Mouse (Mus musculus) bone marrow, adult 2 months (tissue): ENCODE measurements around the gene Trappc2.

Experiments
- CTCF ChIP-seq: fragments of 200-500 bp; IDR thresholded peaks from 2 replicates; pipeline ENCODE4 v1.5.1; 2011; ENCODE audit warnings: low read length, control low read depth; ENCODE audit not compliant: control insufficient read depth, insufficient read depth
- POLR2A ChIP-seq: fragments of 200-500 bp; IDR thresholded peaks from 2 replicates; pipeline ENCODE4 v1.6.1; 2011; ENCODE audit warnings: low read depth, mild to moderate bottlenecking, control low read depth, low read length, borderline replicate concordance; ENCODE audit not compliant: control insufficient read depth

- no peak for TF ChIP-seq CTCF
- TF ChIP-seq POLR2A: no peak
Measured at GRCm38 (mm10) chrX:166407865-166408264, 32.5 kb upstream of the Trappc2 start.
